Mouse (Mus musculus) sigmoid colon, adult 10 weeks (tissue): ENCODE data around the gene Lce1i. TPM values are rescaled to one million over a fixed set of nuclear protein-coding genes. Genes with fewer than 3 reads are reported as not detected.

Experiments
- polyA plus RNA-seq: library from polyadenylated mRNA; stranded (reverse); fragments of 350-450 nt; fragmentation: Illumina TruSeq; extraction: RNeasy Lipid Tissue Mini Kit (QIAGEN cat#74804); gene quantifications from one replicate; pipeline ENCODE4 v1.2.3, GENCODE M21; 2014; ENCODE audit warnings: low read depth, low replicate concordance

Lce1i gene
- not detected for polyA plus RNA-seq

GRCm38 (mm10) chr3:92778799-92779198 is at the start of gene Lce1i:
TSS of gene Lce1i (minus strand) at chr3:92778899.

GRCm38 (mm10) chr3:92827108-92827507 is 48.4 kb upstream of the Lce1i start, which contains the start of gene Kprp:
TSS of gene Kprp (minus strand) at chr3:92827247.

DNA sequence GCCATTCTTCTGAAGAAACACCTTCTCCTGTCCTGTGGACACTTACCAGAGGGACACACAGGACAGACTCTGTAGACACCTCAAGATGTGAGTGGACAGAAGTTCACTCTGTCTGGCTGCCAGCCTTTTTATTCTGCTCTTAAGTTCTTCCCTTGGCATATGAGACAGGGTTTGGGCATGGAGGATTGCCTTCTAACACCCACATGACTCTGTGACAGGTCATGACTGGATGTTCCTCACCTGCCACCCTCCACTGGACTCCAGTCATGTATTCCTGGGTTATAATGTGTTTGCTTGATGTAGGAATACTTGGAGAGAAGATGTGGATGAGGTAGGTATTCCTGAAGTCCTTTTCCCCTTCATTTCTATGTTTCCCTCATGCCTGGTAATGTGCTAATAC is 29.1 kb upstream of the Lce1i start, which contains the start of gene Lce1k:
TSS of gene Lce1k (minus strand) at position 101 of the 400 bp plus-strand sequence.

DNA sequence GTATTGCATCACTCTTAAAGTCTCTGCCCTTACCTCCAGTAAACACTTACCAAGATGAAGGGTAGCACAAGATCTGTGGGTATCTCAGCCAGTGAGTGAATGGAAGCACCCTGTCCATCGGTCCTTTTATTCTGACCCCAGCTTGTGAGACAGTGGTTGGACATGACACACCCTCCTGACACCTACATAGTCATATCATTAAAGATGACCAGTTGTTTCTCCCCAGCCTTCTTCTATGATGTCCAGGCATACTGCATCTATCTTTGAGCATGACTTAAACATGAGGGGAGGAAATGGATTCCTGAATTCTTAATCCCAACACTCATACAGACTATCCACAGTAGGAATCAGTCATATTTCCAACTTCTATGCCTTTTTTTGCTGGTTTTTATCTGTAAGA is 11.7 kb upstream of the Lce1i start, which contains the start of gene Lce1j:
TSS of gene Lce1j (minus strand) at position 101 of the 400 bp plus-strand sequence.

DNA sequence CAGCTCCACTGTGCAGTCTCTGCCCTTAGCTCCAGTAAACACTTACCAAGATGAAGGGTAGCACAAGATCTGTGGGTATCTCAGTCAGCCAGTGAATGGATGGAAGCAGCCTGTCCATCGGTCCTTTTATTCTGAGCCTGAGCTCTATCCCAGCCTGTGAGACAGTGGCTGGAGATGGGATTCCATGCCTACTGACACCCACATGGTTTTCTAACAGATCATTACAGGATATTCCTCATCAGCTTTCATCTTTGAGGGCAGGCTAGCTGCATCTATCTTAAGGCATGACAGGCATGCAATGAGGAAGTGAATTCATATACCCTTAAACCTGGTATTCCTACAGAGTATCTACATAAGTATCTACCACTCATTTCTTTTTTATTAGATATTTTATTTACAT is 13.7 kb downstream of the Lce1i start, which contains the start of gene Lce1h:
TSS of gene Lce1h (minus strand) at position 101 of the 400 bp plus-strand sequence.

GRCm38 (mm10) chr3:92752238-92752637 is 26.5 kb downstream of the Lce1i start, which contains the start of gene Lce1g:
TSS of gene Lce1g (minus strand) at chr3:92752338.

DNA sequence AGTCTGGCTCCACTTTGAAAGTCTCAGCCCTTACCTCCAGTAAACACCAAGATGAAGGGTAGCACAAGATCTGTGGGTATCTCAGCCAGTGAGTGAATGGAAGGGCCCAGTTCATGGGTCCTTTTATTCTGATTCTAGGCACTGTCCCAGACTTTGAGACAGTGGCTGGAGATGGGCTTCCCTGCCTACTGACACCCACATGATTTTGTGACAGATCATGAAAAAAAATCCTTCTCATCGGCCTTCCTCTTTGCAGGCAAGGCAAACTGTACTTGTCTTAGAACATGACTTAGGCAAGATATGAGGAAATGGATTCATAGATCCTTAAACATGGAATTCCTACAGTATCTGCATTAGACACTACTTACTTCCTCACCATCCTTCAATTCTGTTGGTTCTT is 39.7 kb downstream of the Lce1i start, which contains the start of gene Gm38119:
TSS of gene Gm38119 (minus strand) at position 101 of the 400 bp plus-strand sequence.

Other genes starting within 250 kb of the Lce1i start
- not detected for gene 2310046K23Rik, start 244.4 kb downstream of the Lce1i start, polyA plus RNA-seq
- not detected for gene Ivl, start 205.2 kb downstream of the Lce1i start, polyA plus RNA-seq
- not detected for gene Smcp, start 189.9 kb downstream of the Lce1i start, polyA plus RNA-seq
- not detected for gene 2210017I01Rik, start 171.4 kb downstream of the Lce1i start, polyA plus RNA-seq
- not detected for gene Lce6a, start 157.2 kb downstream of the Lce1i start, polyA plus RNA-seq
- gene Lce1a1, start 130.6 kb downstream of the Lce1i start, polyA plus RNA-seq = not detected
- not detected for gene Lce1b, start 122.0 kb downstream of the Lce1i start, polyA plus RNA-seq
- not detected for gene Lce1a2, start 108.6 kb downstream of the Lce1i start, polyA plus RNA-seq
- not detected for gene Lce1c, start 99.7 kb downstream of the Lce1i start, polyA plus RNA-seq
- not detected for gene Lce1d, start 91.7 kb downstream of the Lce1i start, polyA plus RNA-seq
- gene Lce1e, start 69.8 kb downstream of the Lce1i start, polyA plus RNA-seq = not detected
- not detected for gene Lce1f, start 58.5 kb downstream of the Lce1i start, polyA plus RNA-seq
- gene Gm38119, start 39.8 kb downstream of the Lce1i start, polyA plus RNA-seq = not detected
- gene Lce1g, start 26.6 kb downstream of the Lce1i start, polyA plus RNA-seq = not detected
- not detected for gene Lce1h, start 13.8 kb downstream of the Lce1i start, polyA plus RNA-seq
- gene Lce1j, start 11.6 kb upstream of the Lce1i start, polyA plus RNA-seq = not detected
- gene Lce1k, start 29.0 kb upstream of the Lce1i start, polyA plus RNA-seq = not detected
- gene Kprp, start 48.3 kb upstream of the Lce1i start, polyA plus RNA-seq = not detected
- not detected for gene Lce1l, start 72.4 kb upstream of the Lce1i start, polyA plus RNA-seq
- gene 2310050C09Rik, start 91.3 kb upstream of the Lce1i start, polyA plus RNA-seq = not detected
- not detected for gene Lce3a, start 147.3 kb upstream of the Lce1i start, polyA plus RNA-seq
- not detected for gene Lce3b, start 154.1 kb upstream of the Lce1i start, polyA plus RNA-seq
- not detected for gene Lce3c, start 165.6 kb upstream of the Lce1i start, polyA plus RNA-seq
- gene Lce3d, start 178.5 kb upstream of the Lce1i start, polyA plus RNA-seq = not detected
- not detected for gene Lce3e, start 188.2 kb upstream of the Lce1i start, polyA plus RNA-seq
- gene Lce3f, start 213.3 kb upstream of the Lce1i start, polyA plus RNA-seq = not detected
- not detected for gene Crct1, start 236.8 kb upstream of the Lce1i start, polyA plus RNA-seq
- not detected for gene Lce1m, start 240.2 kb upstream of the Lce1i start, polyA plus RNA-seq